Mouse (Mus musculus) frontal cortex, postnatal 10 days (tissue): Measurements from ENCODE around the gene Olfr1206.

Experiments used
- DNase-seq, 2 experiments: peaks; one replicate each; pipeline ENCODE4 v3.0.0; 2022; ENCODE audit warnings: low spot score in 2 of 2, mixed read lengths in 1 of 2

Gene Olfr1206

DNA sequence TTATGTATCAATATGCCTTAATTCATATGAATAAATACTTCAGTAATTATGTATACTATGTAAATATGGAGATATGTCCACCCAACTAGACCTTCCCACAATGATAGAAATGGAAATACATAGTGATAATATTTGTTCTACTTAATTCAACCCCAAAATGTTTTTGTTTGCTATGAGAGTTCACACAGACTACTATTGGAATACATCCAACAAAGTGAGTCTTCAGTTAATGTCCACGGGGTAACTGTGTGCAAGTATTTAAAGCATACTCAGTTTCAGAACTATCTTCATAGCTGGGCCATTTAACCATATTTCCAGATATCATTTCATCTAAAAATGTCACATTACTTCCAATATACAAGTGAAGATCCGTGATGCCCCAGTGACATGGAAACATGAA is at the start of gene Olfr1206:
Olfr1206 (plus strand) TSS at position 301 of the 400 bp plus-strand sequence.
- DNase-seq: no peak

DNA sequence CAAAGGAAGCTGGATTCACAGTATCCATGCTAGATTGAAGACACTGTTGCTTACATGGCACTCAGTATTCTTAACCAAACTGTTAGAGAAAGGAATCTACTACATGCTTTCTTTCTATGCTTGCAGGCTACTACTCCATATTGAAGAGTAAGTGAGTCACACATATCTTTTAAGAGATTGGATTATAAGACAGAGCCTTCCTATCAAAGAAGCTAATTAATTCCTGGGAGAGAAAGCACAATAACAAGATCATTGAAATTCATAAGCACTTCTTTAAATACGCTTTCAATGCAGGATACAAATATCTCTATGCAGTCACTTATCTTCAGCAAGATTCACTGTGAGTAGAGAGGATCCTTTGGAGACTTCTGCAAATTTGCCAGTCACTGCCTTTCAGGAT is 48.8 kb upstream of the Olfr1206 start, which contains the start of gene Olfr1202:
Olfr1202 (plus strand) TSS at position 301 of the 400 bp plus-strand sequence.
- DNase-seq: no peak

DNA sequence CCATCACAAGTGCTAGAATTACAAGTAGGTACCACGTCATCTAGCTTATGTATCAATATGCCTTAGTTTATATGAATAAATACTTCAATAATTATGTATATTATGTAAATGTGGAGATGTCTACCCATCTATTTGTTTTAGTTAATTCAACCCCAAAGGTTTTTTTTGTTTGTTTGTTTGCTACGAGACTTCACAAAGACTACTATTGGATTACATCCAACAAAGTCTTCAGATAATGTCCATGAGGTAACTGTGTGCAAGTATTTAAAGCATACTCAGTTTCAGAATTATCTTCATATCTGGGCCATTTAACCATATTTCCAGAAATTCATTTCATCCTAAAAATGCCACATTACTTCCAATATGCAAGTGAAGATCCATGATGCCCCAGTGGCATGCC is 33.6 kb upstream of the Olfr1206 start, which contains the start of gene Olfr1205:
Olfr1205 (plus strand) TSS at position 301 of the 400 bp plus-strand sequence.
- DNase-seq: no peak

DNA sequence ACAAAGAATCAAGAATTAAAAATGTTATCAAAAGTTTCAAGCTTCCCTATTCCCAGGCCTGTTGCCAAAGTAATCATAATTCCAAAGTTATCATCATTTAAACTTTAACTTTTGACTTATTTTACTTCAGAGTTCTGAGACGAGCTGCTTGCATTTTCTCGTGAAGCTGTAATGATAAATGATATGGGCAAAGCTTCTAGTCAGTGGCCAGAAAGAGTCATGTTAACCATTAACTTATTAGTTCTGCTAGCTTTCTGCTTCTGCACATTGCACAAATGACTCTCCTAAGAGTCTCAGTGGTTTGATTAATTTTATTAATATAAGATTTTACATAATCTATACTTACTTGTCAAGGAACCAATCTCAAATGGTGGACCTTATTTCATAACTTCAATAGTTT is 24.6 kb upstream of the Olfr1206 start:
- no peak for DNase-seq

DNA sequence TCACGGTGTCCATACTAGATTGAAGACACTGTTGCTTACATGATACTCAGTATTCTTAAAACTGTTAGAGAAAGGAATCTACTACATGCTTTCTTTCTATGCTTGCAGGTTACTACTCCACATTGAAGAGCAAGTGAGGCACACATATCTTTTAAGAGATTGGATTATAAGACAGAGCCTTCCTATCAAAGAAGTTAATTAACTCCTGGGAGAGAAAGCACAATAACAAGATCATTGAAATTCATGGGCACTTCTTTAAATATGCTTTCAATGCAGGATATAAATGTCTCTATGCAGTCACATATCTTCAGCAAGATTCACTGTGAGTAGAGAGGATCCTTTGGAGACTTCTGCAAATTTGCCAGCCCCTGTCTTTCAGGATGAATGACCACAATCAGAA is 14.0 kb upstream of the Olfr1206 start, which contains the start of gene Olfr1204:
Olfr1204 (plus strand) TSS at position 301 of the 400 bp plus-strand sequence.
- DNase-seq: no peak

DNA sequence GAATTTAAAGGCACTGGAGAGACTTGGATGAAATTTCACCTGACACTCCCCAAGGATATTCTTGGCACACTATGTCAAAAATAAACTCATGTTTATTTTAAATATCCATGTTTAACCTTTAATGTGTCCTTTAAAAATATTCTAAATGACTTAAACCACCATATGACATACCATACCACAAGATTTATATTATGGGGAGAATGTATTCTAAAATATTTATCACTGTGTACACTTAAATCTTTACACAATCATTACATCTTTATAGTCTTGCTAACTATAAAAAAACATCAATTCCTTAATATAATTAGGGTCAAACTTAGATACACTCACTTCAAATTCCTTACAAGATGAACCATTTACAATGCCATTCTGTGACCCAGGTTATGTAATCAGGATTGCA is 39.2 kb downstream of the Olfr1206 start, which contains the start of gene Olfr1208:
Olfr1208 (minus strand) TSS at position 101 of the 400 bp plus-strand sequence.
- DNase-seq: no peak

DNA sequence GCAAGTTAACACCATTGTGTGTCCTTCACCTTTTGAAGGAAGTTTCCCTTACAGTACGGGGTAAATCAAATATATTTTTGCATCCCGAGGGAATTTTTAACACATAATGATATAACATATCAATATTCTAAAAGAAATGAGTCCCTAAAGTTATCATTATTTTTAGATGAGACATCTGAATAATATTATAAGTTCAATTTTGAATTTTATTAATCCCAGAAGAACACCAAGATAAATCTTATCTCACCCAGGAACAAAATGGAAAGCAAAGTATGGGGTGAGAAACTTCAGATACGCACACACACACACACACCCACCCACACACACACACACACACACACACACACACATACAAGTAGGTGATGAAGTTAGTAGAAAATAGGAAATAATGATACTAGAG is 52.0 kb downstream of the Olfr1206 start, which contains the start of gene Olfr1209:
Olfr1209 (minus strand) TSS at position 101 of the 400 bp plus-strand sequence.
- no peak for DNase-seq
